Mouse (Mus musculus): ENCODE measurements around the gene Calhm2. TPM values are rescaled to one million over a fixed set of nuclear protein-coding genes. Genes with fewer than 3 reads are reported as not detected.

Calhm2 gene
- polyA plus RNA-seq, 1 experiment from 2014 or later: 11.8 TPM

GRCm38 (mm10) chr19:47065860-47066259 is 72.2 kb downstream of the Calhm2 start:
- Histone ChIP-seq H3K4me2 (no peak overlapping the region), H3K9me3 (no peaks in the 10 kb centered on the region), H3K27me3 (no peaks in the 10 kb centered on the region), H3K36me3 (peaks cover under 1% of the 10 kb centered on the region; the same call in 1 of the 2 replicates), H3K27ac (no peak overlapping the region), H3K4me3 (no peak overlapping the region), H3K9ac (no peak overlapping the region), H3K4me1 (peaks cover 11% of the 10 kb centered on the region)
- no peak for ATAC-seq (ENCODE audit: insufficient number of reproducible peaks, insufficient read depth, low FRiP score, low TSS enrichment, low read depth)
- WGBS: 94% methylated on average over 3 of the region's 3 CpGs

GRCm38 (mm10) chr19:47057684-47058083 is 80.4 kb downstream of the Calhm2 start:
- H3K9ac ChIP-seq: no peak overlapping the region
- H3K4me1 ChIP-seq: no peaks in the 10 kb centered on the region
- H3K36me3 ChIP-seq: no peaks in the 10 kb centered on the region
- WGBS: 71% methylated on average over 1 of the region's 1 CpGs
- no peaks in the 10 kb centered on the region for H3K9me3 ChIP-seq
- no peak overlapping the region for H3K4me2 ChIP-seq
- no peak for ATAC-seq (ENCODE audit: insufficient number of reproducible peaks, insufficient read depth, low FRiP score, low TSS enrichment, low read depth)
- H3K27ac ChIP-seq: no peak overlapping the region
- H3K4me3 ChIP-seq: no peak overlapping the region
- no peaks in the 10 kb centered on the region for H3K27me3 ChIP-seq

Other genes with a start within 250 kb of the Calhm2 start
- gene Ina, start 123.6 kb downstream of the Calhm2 start, polyA plus RNA-seq (2015; fragmentation: Nextera tagmentation; extraction: Ambion mirVana): 8.4 TPM in 2 replicates
- gene Nt5c2, start 123.1 kb downstream of the Calhm2 start, polyA plus RNA-seq (2015; fragmentation: Nextera tagmentation; extraction: Ambion mirVana): 69.1 and 77.3 TPM in 2 replicates
- 24.3 and 24.4 TPM in 2 replicates for gene Pcgf6, start 87.4 kb downstream of the Calhm2 start, polyA plus RNA-seq (2015; fragmentation: Nextera tagmentation; extraction: Ambion mirVana)
- gene Taf5, start 70.5 kb downstream of the Calhm2 start, polyA plus RNA-seq (2015; fragmentation: Nextera tagmentation; extraction: Ambion mirVana): 5.8 and 7.3 TPM in 2 replicates
- gene Usmg5, start 47.6 kb downstream of the Calhm2 start, polyA plus RNA-seq (2015; fragmentation: Nextera tagmentation; extraction: Ambion mirVana): 1,297 and 1,426 TPM in 2 replicates
- gene Pdcd11, start 47.5 kb downstream of the Calhm2 start, polyA plus RNA-seq (2015; fragmentation: Nextera tagmentation; extraction: Ambion mirVana): 11.5 TPM in 2 replicates
- not detected in 2 replicates for gene Calhm1, start 6.0 kb upstream of the Calhm2 start, polyA plus RNA-seq (2015; fragmentation: Nextera tagmentation; extraction: Ambion mirVana)
- not detected in 2 replicates for gene Calhm3, start 19.5 kb upstream of the Calhm2 start, polyA plus RNA-seq (2015; fragmentation: Nextera tagmentation; extraction: Ambion mirVana)
- gene Neurl1a, start 40.5 kb upstream of the Calhm2 start, polyA plus RNA-seq (2015; fragmentation: Nextera tagmentation; extraction: Ambion mirVana): 6.2 and 7.3 TPM in 2 replicates

All from embryonic facial prominence, embryonic 13.5 days (tissue).